Mouse (Mus musculus): ENCODE results near the gene Stxbp1. TPM values are rescaled to one million over a fixed set of nuclear protein-coding genes. Genes with fewer than 3 reads are reported as not detected.

Stxbp1 gene
- polyA plus RNA-seq (2012; rRNA removed) = 2.1 and 2.5 TPM in 2 replicates

DNA sequence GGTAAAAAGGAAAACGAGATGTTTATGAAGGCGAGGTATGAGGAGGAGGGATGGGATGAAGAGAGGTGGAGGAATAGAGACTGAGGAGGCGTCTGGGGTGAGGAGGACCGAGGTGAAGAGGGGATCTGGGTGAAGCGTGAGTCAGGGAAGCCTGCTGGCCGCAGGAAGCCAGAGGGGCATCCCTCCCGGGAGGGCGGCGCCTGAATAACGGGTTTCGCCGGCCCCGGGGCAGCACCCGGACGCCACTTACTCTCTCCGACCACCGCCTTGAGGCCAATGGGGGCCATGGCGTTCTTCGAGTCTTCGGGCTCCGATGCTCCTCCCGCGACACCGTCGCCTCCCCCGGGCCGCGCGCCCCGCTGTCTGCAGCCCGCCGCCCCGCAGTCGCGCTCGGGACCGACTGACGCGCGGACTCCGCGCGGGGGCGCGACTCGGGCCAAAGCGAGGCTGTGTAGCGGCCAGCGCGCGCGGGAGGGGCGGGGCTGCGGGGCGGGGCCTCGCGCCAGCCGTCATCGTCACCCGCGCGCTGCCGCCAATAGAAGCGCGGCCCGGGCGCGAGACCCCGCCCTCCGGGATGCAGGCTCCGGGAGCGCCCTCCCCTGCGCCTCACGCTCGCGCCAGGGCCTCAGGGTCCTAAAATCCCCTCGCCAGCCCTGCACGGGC lies at the start of gene Stxbp1:
Gene Stxbp1 (minus strand): TSS at position 441 of the 663 bp plus-strand sequence.

DNA sequence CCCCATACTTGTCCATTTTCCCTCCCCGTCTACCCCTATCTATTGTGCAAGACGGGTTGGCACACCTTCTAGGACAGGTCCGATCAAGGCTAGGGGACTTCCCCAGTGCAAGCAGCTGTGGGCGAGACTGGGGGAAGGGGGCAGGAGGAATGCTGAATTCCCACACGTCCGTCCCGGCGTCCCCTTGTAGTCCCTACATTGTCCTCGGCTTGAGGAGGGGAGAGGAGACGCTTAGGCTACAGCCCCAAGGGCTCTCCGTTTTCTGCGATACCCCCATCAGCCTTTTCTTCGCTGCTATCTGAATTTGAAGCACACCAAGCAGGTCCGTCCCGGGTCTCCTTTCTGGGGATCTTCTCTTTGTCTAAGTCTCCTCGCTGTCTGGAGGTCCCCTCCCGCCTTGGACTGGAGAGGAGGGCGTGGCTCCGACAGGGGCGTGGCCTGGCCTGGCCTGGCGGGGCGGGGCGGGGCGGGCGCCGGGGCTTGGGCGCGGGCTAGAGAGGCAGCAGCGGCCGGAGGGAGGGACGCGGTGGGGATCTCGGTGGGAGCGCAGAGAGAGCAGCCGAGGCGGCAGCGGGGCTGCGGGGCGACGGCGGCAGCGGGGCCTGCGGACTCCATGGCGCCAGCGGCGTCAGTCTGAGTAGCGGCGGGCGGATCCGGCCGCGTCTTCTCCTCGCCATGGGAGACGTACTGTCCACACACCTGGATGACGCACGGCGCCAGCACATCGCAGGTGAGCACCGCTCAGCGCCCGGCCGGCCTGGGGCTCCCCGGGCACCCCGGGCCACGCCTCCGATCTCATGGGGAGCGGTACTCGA lies 28.8 kb upstream of the Stxbp1 start, which contains the start of gene Fam129b:
Gene Fam129b (plus strand): TSS at position 440 of the 815 bp plus-strand sequence.

DNA sequence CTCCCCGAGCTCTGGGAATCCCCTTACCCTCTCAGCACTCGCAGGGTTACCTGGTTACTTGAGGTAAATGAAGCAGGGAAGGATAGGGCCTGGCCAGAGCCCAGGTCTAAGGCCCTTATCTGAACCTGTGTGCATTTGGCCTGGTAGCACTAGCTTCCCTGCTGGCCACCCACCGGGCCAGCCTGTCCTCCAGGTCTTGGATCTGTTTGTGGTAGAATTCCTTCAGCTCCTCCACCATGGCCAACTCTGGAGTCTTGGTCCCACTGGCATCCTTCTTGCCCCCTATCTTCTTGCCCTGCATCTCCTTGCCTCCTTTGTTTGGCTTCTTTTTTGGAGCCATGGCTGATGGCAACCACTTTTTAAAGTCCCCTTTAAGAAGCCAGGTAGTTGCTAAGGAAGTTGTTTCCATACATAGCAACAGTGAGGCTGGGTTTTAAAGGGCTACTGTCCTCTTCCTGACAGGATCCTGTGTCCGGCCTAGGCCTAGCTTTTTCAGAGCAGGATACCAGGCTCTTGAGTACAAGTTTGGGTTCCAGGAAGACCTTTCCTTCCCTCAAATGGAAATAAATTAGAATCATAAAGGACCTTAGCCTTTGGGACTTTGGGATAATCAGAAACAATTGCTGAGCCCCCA lies 62.9 kb downstream of the Stxbp1 start, which contains the start of gene Cfap157:
Gene Cfap157 (minus strand): TSS at position 381 of the 634 bp plus-strand sequence.

DNA sequence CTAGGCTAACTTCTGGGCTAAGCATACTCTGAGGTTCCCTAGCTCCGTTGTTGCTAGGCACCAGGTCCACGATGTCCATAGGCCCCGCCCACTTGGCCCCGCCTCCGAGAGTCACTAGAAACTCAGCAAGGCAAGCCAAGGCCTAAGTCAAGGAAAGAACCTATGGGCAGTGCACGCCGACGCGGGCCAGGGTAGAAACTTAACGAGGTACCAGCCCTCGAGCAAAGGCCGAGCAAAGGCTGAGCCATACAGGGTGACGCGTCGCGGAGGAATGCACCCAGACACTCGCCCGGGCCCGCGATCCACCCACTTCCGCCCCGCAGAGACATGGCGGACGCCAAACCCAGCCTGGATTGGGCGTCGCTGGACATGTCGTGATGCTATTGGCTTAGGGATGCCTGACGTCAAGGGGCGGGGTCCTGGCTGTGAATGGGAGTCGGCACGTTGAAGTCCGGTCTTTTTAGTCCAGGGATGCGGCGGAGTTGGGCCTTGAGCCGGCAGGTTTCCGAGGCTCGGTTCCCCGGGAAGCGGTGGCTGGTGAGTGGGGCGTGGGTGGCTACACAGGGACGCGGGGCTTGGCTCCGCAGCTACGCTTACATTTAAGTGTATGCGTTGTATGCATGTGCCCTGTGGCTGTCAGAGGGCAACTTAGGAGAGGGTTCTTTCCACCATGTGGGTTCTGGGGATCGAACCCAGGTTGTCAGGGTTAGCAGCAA lies 71.5 kb downstream of the Stxbp1 start, which contains the start of the genes Ttc16 and Ptrh1:
Gene Ttc16 (minus strand): TSS at position 275 of the 716 bp plus-strand sequence.
Gene Ptrh1 (plus strand): TSS at position 428 of the 716 bp plus-strand sequence.

DNA sequence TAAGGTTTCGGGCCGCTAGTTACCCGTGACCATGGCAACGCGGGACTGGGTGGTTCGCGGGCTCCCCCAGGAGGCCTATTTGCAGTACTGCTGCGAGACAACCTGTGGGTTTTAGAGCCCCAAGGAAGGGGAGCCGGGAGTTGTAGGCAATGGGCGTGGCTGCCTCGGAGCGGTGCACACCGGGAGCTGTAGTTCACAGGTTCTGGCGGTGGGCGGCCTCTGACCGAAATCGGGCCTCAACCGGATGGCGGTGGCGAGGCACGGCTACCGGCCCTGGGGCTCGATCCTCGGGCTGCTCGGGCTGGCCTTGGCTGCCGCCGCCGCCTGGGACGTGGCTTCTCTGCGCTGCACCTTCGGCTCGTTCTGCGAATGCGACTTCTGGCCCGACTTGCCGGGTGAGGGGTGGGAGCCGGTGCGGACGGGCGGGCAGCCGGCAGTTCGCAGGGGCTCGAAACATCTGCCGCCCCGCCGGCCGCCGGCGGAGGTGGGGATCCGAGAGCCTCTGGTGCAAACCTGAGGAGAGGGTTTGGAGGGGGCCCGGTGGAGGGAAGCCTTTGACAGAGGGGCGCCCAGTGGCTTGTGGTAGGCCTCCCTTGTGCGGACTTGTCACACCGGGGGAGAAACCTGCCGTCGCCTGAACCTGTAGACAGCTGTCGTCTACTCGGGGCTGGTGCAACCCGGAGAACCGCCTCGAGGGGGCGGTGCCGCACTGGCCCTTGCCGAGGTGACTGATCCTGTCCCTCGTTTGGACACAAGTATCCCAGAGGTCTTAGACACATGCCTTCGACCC lies 89.8 kb downstream of the Stxbp1 start, which contains the start of gene Tor2a:
Gene Tor2a (plus strand): TSS at position 179 of the 790 bp plus-strand sequence.

DNA sequence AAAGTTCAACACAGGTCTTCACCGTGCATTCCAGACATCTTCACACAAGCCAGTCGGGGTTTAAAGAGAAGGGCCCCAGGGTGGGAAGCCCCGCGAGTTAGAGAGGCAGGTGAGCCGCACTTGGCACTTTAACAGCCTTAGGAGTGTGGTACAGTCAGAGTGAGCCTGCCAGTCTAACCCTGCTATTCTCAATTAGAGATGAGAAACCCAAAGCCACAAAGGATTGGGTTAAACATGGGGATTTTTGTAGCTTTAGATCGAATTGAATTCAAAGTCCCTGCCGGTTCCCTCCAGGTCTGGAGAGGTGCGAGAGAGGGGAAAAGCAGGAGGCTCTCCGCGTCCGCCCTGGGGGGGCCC lies 106.2 kb downstream of the Stxbp1 start, which contains the start of gene 6330409D20Rik:
Gene 6330409D20Rik (minus strand): TSS at position 101 of the 357 bp plus-strand sequence.

Other genes starting within 250 kb of the Stxbp1 start
- 11.4 and 25.4 TPM in 2 replicates for gene St6galnac6, start 247.5 kb downstream of the Stxbp1 start, polyA plus RNA-seq (2012; rRNA removed)
- gene Ak1, start 225.5 kb downstream of the Stxbp1 start, polyA plus RNA-seq (2012; rRNA removed) = 29.4 and 34.1 TPM in 2 replicates
- gene Eng, start 200.7 kb downstream of the Stxbp1 start, polyA plus RNA-seq (2012; rRNA removed) = 54.6 and 61.2 TPM in 2 replicates
- gene Fpgs, start 143.1 kb downstream of the Stxbp1 start, polyA plus RNA-seq (2012; rRNA removed) = 50.8 and 58.7 TPM in 2 replicates
- gene Cdk9, start 134.2 kb downstream of the Stxbp1 start, polyA plus RNA-seq (2012; rRNA removed) = 42.2 and 43.4 TPM in 2 replicates
- 7.9 and 8.4 TPM in 2 replicates for gene Sh2d3c, start 126.2 kb downstream of the Stxbp1 start, polyA plus RNA-seq (2012; rRNA removed)
- gene 6330409D20Rik, start 106.2 kb downstream of the Stxbp1 start, polyA plus RNA-seq (2012; rRNA removed) = 0.15 TPM in 1 of 2 replicates, not detected in the other
- gene Tor2a, start 90.0 kb downstream of the Stxbp1 start, polyA plus RNA-seq (2012; rRNA removed) = 45.8 and 55.4 TPM in 2 replicates
- gene Ttc16, start 71.6 kb downstream of the Stxbp1 start, polyA plus RNA-seq (2012; rRNA removed) = 0.16 and 0.66 TPM in 2 replicates
- gene Ptrh1, start 71.5 kb downstream of the Stxbp1 start, polyA plus RNA-seq (2012; rRNA removed) = 15.0 and 18.2 TPM in 2 replicates
- not detected in 2 replicates for gene Cfap157, start 62.8 kb downstream of the Stxbp1 start, polyA plus RNA-seq (2012; rRNA removed)
- gene Fam129b, start 28.9 kb upstream of the Stxbp1 start, polyA plus RNA-seq (2012; rRNA removed) = 59.8 and 60.1 TPM in 2 replicates
- gene Rpl12, start 114.3 kb upstream of the Stxbp1 start, polyA plus RNA-seq (2012; rRNA removed) = 111 and 134 TPM in 2 replicates
- 7.1 and 8.3 TPM in 2 replicates for gene Lrsam1, start 114.4 kb upstream of the Stxbp1 start, polyA plus RNA-seq (2012; rRNA removed)
- 90.7 and 198 TPM in 2 replicates for gene Slc2a8, start 134.8 kb upstream of the Stxbp1 start, polyA plus RNA-seq (2012; rRNA removed)